Mouse (Mus musculus): ENCODE measurements around the gene Wdr74. TPM values are rescaled to one million over a fixed set of nuclear protein-coding genes. Genes with fewer than 3 reads are reported as not detected.
A peak's percentile ranks its signal among the peaks of the same experiment; 100 is the strongest.

Gene Wdr74
- total RNA-seq, 2 experiments from 2014 or later: 18.3 to 61.9 TPM

- ATAC-seq (replicated peaks; ENCODE audit: low FRiP score, poor library complexity, severe bottlenecking): no peak
Measured at GRCm38 (mm10) chr19:8738911-8739310, 3.3 kb downstream of the Wdr74 start.

GRCm38 (mm10) chr19:8739646-8740045, 4.0 kb downstream of the Wdr74 start:
- no peak for ATAC-seq (replicated peaks; ENCODE audit: low FRiP score, poor library complexity, severe bottlenecking)

- ATAC-seq (replicated peaks; ENCODE audit: low FRiP score, poor library complexity, severe bottlenecking): no peak
Measured at GRCm38 (mm10) chr19:8740603-8741002, 5.0 kb downstream of the Wdr74 start, which contains the start of gene 1700092M07Rik. Gene 1700092M07Rik (plus strand): TSS chr19:8740718.

- peak; percentile 94 for ATAC-seq (replicated peaks; ENCODE audit: low FRiP score, poor library complexity, severe bottlenecking)
Measured at GRCm38 (mm10) chr19:8741243-8741869, 5.7 kb downstream of the Wdr74 start, which contains the start of gene Stx5a. Gene Stx5a (plus strand): TSS chr19:8741413.

DNA sequence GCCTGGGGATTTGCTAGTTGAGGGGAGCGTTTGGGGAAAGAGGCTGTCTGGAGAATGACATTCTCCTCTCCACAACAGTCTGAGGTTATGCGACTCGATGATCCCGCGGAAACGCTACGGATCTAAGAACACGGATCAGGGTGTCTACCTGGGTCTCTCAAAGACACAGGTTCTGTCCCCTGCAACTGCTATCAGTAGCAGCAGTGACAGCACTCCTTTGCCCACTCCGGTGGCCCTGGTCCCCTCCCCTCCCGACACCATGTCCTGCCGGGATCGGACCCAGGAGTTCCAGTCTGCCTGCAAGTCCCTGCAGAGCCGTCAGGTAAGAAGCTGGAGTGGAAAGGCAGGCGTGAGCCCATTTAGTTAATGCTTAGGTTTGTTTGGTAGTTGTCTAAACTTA, 6.5 kb downstream of the Wdr74 start:
- ATAC-seq (replicated peaks; ENCODE audit: low FRiP score, poor library complexity, severe bottlenecking): peak; percentile 26

- ATAC-seq (replicated peaks; ENCODE audit: low FRiP score, poor library complexity, severe bottlenecking): no peak
Measured at GRCm38 (mm10) chr19:8745382-8745781, 9.8 kb downstream of the Wdr74 start.

DNA sequence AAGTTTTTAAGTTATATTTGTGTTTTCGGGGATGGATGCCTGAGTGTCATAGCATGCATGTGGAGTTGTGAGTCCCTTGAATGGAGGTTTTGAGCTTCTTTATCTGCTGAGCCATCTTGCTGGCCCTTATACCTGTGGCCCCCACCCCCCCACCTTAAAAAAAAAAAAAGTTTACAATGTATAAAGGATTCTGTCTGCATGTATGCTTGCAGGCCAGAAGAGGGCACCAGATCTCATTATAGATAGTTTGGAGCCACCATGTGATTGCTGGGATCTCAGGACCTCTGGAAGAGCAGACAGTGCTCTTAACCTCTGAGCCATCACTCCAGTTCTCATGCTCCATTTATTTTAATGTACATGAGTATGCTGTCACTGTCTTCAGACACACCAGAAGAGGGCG, 11.7 kb downstream of the Wdr74 start:
- peak; percentile 24; the same call in 1 of the 2 replicates for ATAC-seq (replicated peaks; ENCODE audit: low FRiP score, poor library complexity, severe bottlenecking)

DNA sequence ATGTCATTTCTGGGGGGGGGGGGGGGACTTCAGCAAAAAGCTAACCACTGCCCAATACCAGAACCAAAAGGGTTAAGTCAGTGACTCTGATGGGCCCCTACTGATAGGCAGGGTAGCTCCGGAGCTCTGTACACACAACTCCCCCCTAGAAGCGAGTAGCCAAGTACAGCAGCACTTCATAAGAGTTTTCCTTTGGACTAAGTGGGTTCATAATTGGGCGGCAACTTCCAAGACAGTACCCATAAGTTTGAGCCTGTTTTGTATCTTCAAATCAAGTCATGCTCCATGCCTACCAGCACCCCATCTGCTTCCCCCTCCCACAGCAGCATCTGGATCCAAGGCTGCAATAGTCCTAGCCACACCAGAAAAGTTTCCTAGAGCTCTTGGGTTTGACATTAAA, 20.0 kb downstream of the Wdr74 start:
- no peak for ATAC-seq (replicated peaks; ENCODE audit: low FRiP score, poor library complexity, severe bottlenecking)

GRCm38 (mm10) chr19:8756635-8757387, 21.2 kb downstream of the Wdr74 start, which contains the start of gene Nxf1:
Gene Nxf1 (plus strand): TSS chr19:8757073.
- ATAC-seq (replicated peaks; ENCODE audit: low FRiP score, poor library complexity, severe bottlenecking): peak; percentile 91

DNA sequence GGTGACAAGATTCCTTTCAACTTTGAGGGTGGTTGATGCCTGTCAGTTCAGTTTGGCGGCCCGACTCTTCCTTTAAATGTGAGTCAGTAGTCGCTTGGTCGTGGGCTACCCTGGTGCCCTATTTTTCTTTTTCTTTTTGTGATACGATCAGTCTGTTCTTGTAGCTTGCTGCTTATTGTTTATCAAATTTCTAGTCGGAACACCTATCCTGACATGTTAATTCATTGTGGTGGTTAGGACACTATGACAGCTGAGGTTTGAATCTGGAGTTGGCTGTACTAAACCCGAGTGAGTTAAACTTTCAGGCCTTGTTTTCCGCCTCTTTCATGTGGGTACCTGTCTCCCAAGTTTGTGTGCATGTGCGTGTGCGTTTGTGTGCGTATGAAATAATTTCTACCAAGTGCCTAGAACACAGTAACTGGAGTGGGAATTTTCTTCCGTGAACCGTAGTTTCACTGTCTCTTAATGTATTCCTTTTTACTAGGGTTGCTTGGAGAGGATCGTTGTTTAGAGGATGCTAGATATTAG, 21.9 kb downstream of the Wdr74 start:
- peak; percentile 23; the same call in 1 of the 2 replicates for ATAC-seq (replicated peaks; ENCODE audit: low FRiP score, poor library complexity, severe bottlenecking)

- ATAC-seq (replicated peaks; ENCODE audit: low FRiP score, poor library complexity, severe bottlenecking): no peak
Measured at GRCm38 (mm10) chr19:8758899-8759298, 23.3 kb downstream of the Wdr74 start.

- ATAC-seq (replicated peaks; ENCODE audit: low FRiP score, poor library complexity, severe bottlenecking): no peak
Measured at GRCm38 (mm10) chr19:8760757-8761156, 25.1 kb downstream of the Wdr74 start.

DNA sequence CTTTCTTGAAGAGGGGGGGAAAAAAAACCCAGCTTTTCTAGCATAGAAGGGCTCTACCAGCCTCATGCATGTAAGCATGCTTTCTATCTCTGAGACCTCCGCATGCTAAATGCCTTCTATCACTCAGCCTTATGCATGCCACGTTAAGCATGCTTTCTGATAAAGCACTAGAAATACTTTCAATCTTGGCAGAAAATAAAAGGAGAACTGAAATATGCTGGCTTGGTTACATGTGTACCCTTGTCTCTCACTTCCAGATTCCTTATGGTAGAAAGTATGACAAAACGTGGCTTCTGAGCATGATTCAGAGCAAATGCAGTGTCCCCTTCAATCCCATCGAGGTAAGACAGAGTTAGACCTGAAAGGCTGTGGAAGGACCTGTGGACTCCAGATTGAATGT, 27.6 kb downstream of the Wdr74 start:
- no peak for ATAC-seq (replicated peaks; ENCODE audit: low FRiP score, poor library complexity, severe bottlenecking)

DNA sequence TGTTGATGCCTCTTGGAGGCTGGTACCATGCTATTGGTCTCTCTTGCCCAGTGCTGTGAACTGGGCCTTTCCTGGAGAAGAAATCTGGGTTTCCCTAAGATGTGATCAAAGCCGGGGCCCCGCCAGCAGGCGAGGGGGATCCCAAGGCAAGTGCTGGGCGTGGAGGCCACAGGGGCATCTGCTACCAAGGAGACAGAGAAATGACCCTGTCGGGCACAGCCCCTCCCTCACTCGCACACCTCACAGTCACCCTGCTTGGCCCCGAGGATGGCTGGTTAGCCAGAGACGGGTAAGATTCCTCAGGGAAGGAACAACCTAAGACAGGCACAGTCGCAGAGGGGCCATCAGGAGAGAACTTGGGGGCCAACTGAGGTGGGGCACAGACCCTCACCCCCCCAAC, 29.9 kb downstream of the Wdr74 start:
- ATAC-seq (replicated peaks; ENCODE audit: low FRiP score, poor library complexity, severe bottlenecking): no peak

DNA sequence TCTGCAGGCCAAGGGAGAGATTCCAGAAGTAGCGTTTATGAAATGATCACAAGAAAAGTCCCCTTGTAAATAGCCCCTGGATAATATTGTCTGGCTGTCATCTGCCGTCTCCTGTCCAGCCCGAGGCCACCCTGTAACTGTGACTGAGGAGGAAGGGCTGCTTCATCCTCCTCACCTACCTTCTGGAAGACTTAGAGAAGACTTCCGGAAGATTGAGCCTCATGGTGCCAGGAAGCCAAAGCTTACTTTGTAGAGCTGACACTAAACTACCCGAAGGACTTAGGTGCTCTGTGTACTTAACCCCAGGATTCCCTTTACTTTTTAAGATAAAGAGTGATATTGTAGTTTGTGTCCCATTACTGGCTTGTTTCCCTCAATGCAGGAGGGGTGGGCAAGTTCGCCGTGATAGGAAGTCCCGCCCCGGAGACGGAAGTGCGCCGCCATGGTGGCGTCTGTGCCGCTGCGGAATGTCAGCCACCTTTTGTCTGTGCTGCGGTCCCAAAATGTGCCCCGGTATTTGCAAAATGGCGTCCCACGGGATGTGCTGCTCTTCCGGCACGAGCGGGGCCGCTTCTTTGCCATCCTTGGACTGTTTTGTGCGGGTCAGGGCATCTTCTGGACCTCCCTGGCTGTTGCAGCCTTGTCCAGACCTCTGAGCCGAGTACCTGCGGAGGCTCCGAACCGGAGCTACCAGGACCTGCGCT, 35.1 kb downstream of the Wdr74 start, which contains the start of gene Tmem223:
Tmem223 (plus strand) TSS at position 430 of the 704 bp plus-strand sequence.
- peak; percentile 65 for ATAC-seq (replicated peaks; ENCODE audit: low FRiP score, poor library complexity, severe bottlenecking)

GRCm38 (mm10) chr19:8772996-8773395, 37.4 kb downstream of the Wdr74 start:
- peak; percentile 48; the same call in 1 of the 2 replicates for ATAC-seq (replicated peaks; ENCODE audit: low FRiP score, poor library complexity, severe bottlenecking)

DNA sequence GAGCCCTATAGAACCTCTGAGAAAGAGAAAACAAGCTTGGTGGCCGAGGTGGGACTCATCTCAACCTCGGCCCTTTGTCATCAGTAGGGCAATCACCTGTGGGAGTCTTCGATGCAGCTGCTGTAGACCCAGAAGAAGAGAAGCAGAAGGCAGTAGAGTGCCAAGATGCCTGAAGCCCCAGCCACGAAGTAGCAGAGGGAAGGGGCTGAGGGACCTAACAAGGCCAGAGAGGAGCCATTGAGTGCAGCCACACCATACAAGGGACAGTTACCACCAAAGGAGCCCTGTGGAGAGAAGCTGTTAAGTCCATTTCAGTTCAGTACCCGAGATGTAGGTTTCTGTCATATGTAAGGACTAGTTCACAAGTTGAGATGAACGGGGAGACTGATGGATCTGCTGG, 37.8 kb downstream of the Wdr74 start:
- ATAC-seq (replicated peaks; ENCODE audit: low FRiP score, poor library complexity, severe bottlenecking): no peak

DNA sequence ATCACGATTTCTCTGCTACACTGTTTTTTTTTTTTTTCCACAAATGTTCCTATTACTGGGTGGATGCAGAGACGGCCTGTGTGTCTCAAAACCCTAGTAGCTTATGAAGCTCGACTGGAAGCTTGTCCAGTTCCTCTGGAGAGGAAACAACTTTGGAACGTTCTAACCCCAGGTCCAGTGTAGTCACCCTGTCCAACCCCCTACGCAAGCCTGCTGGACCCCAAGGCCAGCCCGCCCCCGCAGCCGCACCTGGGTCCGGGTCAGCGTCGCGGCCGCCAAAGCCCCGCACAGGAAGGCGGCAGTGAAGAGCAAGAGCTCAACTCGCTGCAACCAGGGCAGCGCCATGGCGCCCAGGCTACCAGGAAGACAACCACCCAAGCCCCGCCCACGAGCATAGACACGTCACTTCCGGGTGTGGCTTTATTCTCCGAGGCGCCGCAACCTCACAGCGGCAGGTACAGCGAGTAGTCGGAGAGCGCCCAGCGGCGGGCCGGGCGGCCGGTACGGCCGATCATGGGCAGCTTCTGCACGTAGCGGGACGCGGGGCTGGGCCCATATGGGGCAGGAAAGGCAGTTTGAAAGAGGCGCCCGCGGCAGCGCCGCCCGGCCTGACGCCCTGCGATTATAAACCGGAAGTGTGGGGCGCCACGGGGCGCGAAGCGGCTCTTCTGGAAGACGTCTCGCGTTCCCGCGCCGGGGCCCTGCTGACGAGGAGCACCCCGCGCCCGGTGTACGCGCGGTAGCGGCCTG, 38.6 kb downstream of the Wdr74 start, which contains the start of gene Tmem179b:
Tmem179b (minus strand) TSS at position 382 of the 750 bp plus-strand sequence.
- ATAC-seq (replicated peaks; ENCODE audit: low FRiP score, poor library complexity, severe bottlenecking): peak; percentile 89

DNA sequence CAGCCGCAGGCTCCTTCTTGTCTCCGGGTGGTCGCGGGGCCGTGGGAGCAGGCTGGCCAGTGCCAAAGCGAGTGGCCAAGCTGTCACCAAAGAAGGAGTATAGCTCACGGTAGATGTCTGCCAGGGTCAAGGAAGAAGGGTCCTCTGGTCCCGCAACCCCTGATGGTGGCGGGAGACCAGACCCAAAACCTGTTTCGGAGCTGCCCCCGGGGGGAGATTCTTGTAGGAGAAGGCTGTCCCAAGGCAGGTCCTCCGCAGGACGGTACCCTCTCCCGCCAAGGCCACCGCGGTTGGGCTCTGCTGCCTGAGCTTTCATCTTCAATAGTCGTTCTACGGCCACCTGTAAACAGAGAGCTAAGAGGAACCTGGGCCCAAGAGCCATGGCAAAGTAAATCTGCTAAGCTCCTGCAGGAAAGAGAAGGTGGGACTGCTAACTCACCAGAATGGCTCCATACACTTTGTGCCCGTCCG, 39.4 kb downstream of the Wdr74 start:
- 0 out of 2 replicates have a peak, but pooled peaks have one; percentile 8 for ATAC-seq (replicated peaks; ENCODE audit: low FRiP score, poor library complexity, severe bottlenecking)
